Mouse (Mus musculus): ENCODE data around the gene Myh7.

DNA sequence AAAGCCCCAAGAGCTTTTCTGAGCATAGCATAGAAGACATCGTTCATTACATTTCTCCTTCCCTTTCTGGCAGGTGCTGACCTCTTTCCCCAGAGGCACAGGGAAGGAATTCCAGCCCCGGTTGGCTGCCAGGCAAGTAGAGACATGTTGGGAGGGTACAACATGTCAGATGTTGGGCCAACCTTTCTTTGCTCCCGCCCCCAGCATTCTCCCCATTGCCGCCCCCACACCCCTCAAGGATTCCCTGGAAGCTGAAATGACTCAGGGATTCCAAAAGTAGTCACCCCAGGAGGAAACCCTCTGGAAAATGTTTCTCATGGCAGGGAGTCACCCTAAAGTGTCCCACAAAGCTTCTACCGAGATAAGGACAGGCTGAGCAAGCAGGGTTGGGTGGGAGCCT is 64.6 kb downstream of the Myh7 start:
- TF ChIP-seq FLI1 (IDR thresholded peaks at IDR 0.05; ENCODE audit: low read length) (no peak), GATA1 (IDR thresholded peaks at IDR 0.05; ENCODE audit: borderline replicate concordance, low read length) (no peak)
